In genomic region chr13:64007688-64008087, GRCm38 (mm10) we compare ENCODE assay signal across 15 mouse cellular contexts.
DNase-seq lines count a peak whose midpoint lies in the region; ATAC-seq and TF ChIP-seq lines count a peak whose summit lies in the region.
"Had no signal": no experiment of that assay in that cellular context is flagged by ENCODE, and none has a peak within 500 bp of the region (broad histone marks: within the 10 kb centered on the region; RNA-seq: fewer than 3 reads in every experiment).

No protein-coding gene starts in this region.

- peak; percentile 59; the same call in 1 of the 2 replicates for TF ChIP-seq CTCF in cerebellum, adult 2 months (IDR thresholded peaks at IDR 0.05; ENCODE audit: borderline replicate concordance, insufficient read depth, low read depth, low read length)
- peak; percentile 81 for TF ChIP-seq CTCF in intestine, postnatal 0 days (IDR thresholded peaks at IDR 0.05; ENCODE audit: low read depth)
- peak; percentile 38 for TF ChIP-seq CTCF in lung, adult 2 months (IDR thresholded peaks at IDR 0.05; ENCODE audit: insufficient read depth, low read length)
- TF ChIP-seq CTCF in embryonic fibroblast, embryonic 13.5 days (IDR thresholded peaks at IDR 0.05; ENCODE audit: borderline replicate concordance, insufficient read depth, low read length): peak; percentile 16; the same call in 1 of the 2 replicates

- ATAC-seq in cerebellum, adult (ENCODE audit: insufficient number of reproducible peaks, low FRiP score, low TSS enrichment): no peak
- ATAC-seq in intestine, postnatal 0 days: no peak
- ATAC-seq in intestine, embryonic 16.5 days: no peak

- no peak overlapping the region for H3K4me2 ChIP-seq in intestine, postnatal 0 days (replicated peaks; ENCODE audit: low read depth)
- H3K4me2 ChIP-seq in intestine, embryonic 16.5 days (ENCODE audit: low read depth, low read length): no peak overlapping the region
- H3K4me2 ChIP-seq: heart, embryonic 15.5 days; stomach, embryonic 15.5 days had no signal

- TF ChIP-seq POLR2A in cerebellum, adult 2 months (IDR thresholded peaks at IDR 0.05; ENCODE audit: borderline replicate concordance, insufficient read depth, low read length): no peak
- no peak for TF ChIP-seq POLR2A in lung, adult 2 months (IDR thresholded peaks at IDR 0.05; ENCODE audit: borderline replicate concordance, extremely low read depth, low read depth, low read length)
- no peak for TF ChIP-seq POLR2A in embryonic fibroblast, embryonic 13.5 days (IDR thresholded peaks at IDR 0.05; ENCODE audit: low read depth, low read length)

- no peak overlapping the region for H3K27ac ChIP-seq in cerebellum, adult 2 months (ENCODE audit: insufficient read depth, low read length)
- no peak overlapping the region for H3K27ac ChIP-seq in intestine, postnatal 0 days (ENCODE audit: low read depth, low read length)
- H3K27ac ChIP-seq in intestine, embryonic 16.5 days (ENCODE audit: low read length): no peak overlapping the region
- H3K27ac ChIP-seq in embryonic fibroblast, embryonic 13.5 days (ENCODE audit: insufficient read depth, low read length): no peak overlapping the region
- H3K27ac ChIP-seq in midbrain, embryonic 10.5 days (replicated peaks): no peak overlapping the region
- H3K27ac ChIP-seq: heart, embryonic 15.5 days; stomach, embryonic 15.5 days had no signal

- H3K4me1 ChIP-seq in cerebellum, adult 2 months (ENCODE audit: control insufficient read depth, insufficient read depth, low read length): no peaks in the 10 kb centered on the region
- H3K4me1 ChIP-seq in intestine, postnatal 0 days (replicated peaks; ENCODE audit: control insufficient read depth, insufficient read depth, low read length): no peaks in the 10 kb centered on the region
- H3K4me1 ChIP-seq in intestine, embryonic 16.5 days (ENCODE audit: control insufficient read depth, insufficient read depth, low read length): peaks cover 9% of the 10 kb centered on the region; the same call in 1 of the 2 replicates
- H3K4me1 ChIP-seq in lung, adult 2 months (ENCODE audit: control insufficient read depth, insufficient read depth, low read length): no peaks in the 10 kb centered on the region
- H3K4me1 ChIP-seq in embryonic fibroblast, embryonic 13.5 days (ENCODE audit: control insufficient read depth, insufficient read depth, low read length): peaks cover 7% of the 10 kb centered on the region; the same call in 1 of the 2 replicates
- H3K4me1 ChIP-seq in midbrain, embryonic 10.5 days: peaks cover 15% of the 10 kb centered on the region

- H3K9ac ChIP-seq in intestine, postnatal 0 days (ENCODE audit: low read depth, low read length): no peak overlapping the region
- no peak overlapping the region for H3K9ac ChIP-seq in intestine, embryonic 16.5 days (ENCODE audit: low read depth, low read length)
- H3K9ac ChIP-seq: heart, embryonic 15.5 days; stomach, embryonic 15.5 days had no signal

- H3K4me3 ChIP-seq in cerebellum, adult 2 months (replicated peaks; ENCODE audit: insufficient read depth, low read depth, low read length): no peak overlapping the region
- H3K4me3 ChIP-seq in intestine, postnatal 0 days (ENCODE audit: low read depth, low read length): no peak overlapping the region
- H3K4me3 ChIP-seq in intestine, embryonic 16.5 days (ENCODE audit: low read length): no peak overlapping the region
- H3K4me3 ChIP-seq in lung, adult 2 months (replicated peaks; ENCODE audit: extremely low read depth, low read depth, low read length): no peak overlapping the region
- no peak overlapping the region for H3K4me3 ChIP-seq in embryonic fibroblast, embryonic 13.5 days (ENCODE audit: insufficient read depth, low read length)
- H3K4me3 ChIP-seq in midbrain, embryonic 10.5 days: no peak overlapping the region
- H3K4me3 ChIP-seq: erythroblast, embryonic 14.5 days; heart, embryonic 15.5 days; myocyte; stomach, embryonic 15.5 days had no signal

- H3K9me3 ChIP-seq in intestine, postnatal 0 days (ENCODE audit: control insufficient read depth): no peaks in the 10 kb centered on the region
- no peaks in the 10 kb centered on the region for H3K9me3 ChIP-seq in intestine, embryonic 16.5 days (ENCODE audit: control insufficient read depth, low read length)
- H3K9me3 ChIP-seq in midbrain, embryonic 10.5 days (replicated peaks): no peaks in the 10 kb centered on the region
- H3K9me3 ChIP-seq: heart, embryonic 15.5 days; stomach, embryonic 15.5 days had no signal

- no peaks in the 10 kb centered on the region for H3K36me3 ChIP-seq in intestine, postnatal 0 days (ENCODE audit: control insufficient read depth, insufficient read depth)
- H3K36me3 ChIP-seq in intestine, embryonic 16.5 days (ENCODE audit: control insufficient read depth, insufficient read depth, low read length): no peaks in the 10 kb centered on the region
- H3K36me3 ChIP-seq in midbrain, embryonic 10.5 days: no peaks in the 10 kb centered on the region
- H3K36me3 ChIP-seq: heart, embryonic 15.5 days; stomach, embryonic 15.5 days had no signal

- WGBS in cerebellum, adult 2 months: 35% methylated on average over 2 of the region's 2 CpGs
- WGBS in intestine, postnatal 0 days: 69% methylated on average over 2 of the region's 2 CpGs
- 80% methylated on average over 2 of the region's 2 CpGs for WGBS in intestine, embryonic 16.5 days
- 64% methylated on average over 2 of the region's 2 CpGs for WGBS in lung, adult 2 months
- WGBS in midbrain, embryonic 10.5 days: 82% methylated on average over 2 of the region's 2 CpGs

- no peak for DNase-seq in cerebellum, adult 2 months
- no peak for DNase-seq in lung, adult 2 months
- no peak for DNase-seq in lung, postnatal 14 days
- DNase-seq in midbrain, embryonic 10.5 days (ENCODE audit: low spot score): no peak
- DNase-seq: B cell, adult 2 months; layer of hippocampus, adult 9-11 months; thymus, postnatal 4 days had no signal

- H3K27me3 ChIP-seq in cerebellum, adult 2 months (ENCODE audit: control insufficient read depth, insufficient read depth, low read length): no peaks in the 10 kb centered on the region
- H3K27me3 ChIP-seq in intestine, postnatal 0 days (replicated peaks; ENCODE audit: control insufficient read depth, insufficient read depth, low read length): no peaks in the 10 kb centered on the region
- no peaks in the 10 kb centered on the region for H3K27me3 ChIP-seq in intestine, embryonic 16.5 days (replicated peaks; ENCODE audit: control insufficient read depth, insufficient read depth, low read length)
- peaks cover 6% of the 10 kb centered on the region; the same call in 1 of the 2 replicates for H3K27me3 ChIP-seq in midbrain, embryonic 10.5 days (ENCODE audit: low read depth, poor library complexity, severe bottlenecking)
- H3K27me3 ChIP-seq: heart, embryonic 15.5 days; stomach, embryonic 15.5 days had no signal

Comparison
In these comparisons a context has a peak if more than half of its experiments do, and no peak if none do; other contexts are left out.
1. CTCF ChIP-seq: peak in every context shown above with its lines; median percentile 81 in intestine, postnatal 0 days; 59 in cerebellum, adult 2 months; 38 in lung, adult 2 months; 16 in embryonic fibroblast, embryonic 13.5 days.